Mouse (Mus musculus): Measurements from ENCODE around the gene Lamc1.
"Not testable (repeated sequence)": the region's sequence is repeated elsewhere in the genome, so short reads cannot be mapped to it uniquely, and the experiment has no call there.

Gene Lamc1

DNA sequence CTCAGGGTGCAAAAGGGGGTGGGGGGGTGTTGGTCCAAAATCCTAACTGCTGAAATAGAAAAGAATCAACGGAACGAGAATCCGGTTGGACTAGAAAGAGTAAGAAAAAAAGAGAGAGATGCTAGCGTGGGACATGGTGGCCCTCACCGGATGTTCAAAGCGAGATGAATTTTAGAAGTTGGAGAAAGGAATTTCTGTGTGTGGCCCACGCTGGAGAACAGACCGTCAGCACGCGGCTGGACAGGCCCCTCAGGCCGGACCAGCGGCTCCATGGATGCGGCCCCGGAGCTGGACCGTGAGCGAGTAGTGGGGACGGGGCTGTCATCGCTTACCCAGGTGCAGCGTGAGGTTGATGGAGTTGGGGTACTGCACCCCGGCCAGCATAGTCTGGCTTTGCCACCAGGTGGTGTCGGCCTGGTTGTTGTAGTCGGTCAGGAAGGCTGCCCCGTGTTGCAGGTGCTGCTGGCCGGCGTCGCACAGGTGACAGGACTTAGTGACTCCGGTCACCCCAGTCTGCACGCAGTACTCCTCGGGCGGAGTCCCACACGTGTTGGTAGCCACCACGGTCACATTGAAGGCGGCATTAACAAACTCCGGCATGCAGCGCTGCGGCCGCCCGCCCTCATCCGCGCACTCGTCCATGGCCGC, 666 bp downstream of the Lamc1 start:
- DNase-seq (ENCODE audit: low spot score in 2 of 2), result peak in 1 of 2 experiments; percentile 30

DNA sequence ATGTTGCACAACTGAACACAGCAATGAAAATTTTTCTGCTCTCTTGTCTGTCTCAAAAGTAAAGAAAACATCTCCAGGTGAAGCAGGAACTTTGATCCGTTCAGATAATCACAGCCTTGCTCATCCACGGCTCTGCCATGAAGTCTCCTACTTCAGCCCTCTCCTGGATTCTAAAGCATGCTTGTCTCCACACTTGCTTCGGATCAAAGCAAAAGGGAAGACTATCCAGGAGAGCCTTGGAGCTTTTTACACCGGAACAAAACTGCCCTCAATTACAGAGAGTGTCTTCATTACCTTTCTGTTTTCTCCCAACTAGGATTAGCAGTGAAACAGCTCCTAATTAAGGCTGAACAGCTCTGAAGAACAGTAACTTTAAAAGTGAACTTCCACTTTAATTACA, 1.4 kb downstream of the Lamc1 start:
- no peak for DNase-seq (ENCODE audit: low spot score in 2 of 2)

DNA sequence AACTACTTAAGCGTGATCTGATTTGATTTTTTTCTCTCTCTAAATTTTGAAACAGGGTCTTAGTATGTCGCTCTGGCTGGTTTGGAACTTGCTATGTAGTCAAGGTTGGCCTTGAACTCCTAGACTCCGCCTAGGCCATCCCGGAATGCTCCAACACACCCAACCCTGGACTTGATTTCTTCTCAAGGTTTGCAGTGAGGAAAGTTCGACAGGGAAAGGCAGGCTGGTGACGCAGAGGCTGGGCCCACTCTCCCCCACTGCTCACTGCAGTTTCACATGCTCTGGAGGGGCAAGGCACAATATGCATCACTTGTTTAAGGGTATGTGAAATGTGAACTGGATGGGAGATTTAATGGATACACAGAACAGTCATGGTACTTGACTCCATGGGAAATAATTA, 3.3 kb downstream of the Lamc1 start:
- no peak for DNase-seq (ENCODE audit: low spot score in 2 of 2)

DNA sequence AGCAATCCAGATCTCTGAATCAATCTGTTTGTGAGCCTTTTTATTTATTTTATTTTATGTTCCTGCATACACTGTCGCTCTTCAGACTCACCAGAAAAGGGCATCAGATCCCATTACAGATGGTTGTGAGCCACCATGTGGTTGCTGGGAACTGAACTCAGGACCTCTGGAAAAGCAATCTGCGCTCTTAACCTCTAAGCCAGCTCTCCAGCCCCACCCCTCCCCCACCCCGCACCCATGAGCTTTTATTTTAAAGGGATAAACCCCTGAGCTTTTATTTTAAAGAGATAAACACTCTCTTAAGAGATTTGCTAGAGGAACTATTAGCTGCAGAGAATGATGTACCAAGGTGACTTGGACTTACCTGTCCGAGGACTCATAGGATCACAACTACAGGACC, 5.5 kb downstream of the Lamc1 start:
- no peak for DNase-seq (ENCODE audit: low spot score in 2 of 2)

DNA sequence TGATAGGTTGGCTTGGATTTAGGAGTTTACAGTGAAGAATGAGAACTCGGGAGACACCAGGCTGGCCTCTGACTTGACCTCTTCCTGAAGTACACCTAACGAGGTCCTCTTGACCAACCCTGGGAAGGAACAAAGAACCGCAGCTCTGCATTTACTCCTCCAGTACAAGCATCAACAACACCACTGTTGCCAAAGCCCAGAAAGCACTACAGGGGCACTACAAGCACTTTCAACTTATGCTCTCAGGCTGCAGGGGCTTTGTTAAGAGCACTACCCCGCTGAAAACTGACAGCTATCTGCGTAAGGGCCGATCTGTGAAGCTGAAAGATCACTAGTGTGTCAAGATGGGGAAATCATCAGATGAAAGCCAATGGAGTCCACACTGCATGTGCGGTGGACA, 6.4 kb downstream of the Lamc1 start:
- DNase-seq (ENCODE audit: low spot score in 2 of 2), result no peak

DNA sequence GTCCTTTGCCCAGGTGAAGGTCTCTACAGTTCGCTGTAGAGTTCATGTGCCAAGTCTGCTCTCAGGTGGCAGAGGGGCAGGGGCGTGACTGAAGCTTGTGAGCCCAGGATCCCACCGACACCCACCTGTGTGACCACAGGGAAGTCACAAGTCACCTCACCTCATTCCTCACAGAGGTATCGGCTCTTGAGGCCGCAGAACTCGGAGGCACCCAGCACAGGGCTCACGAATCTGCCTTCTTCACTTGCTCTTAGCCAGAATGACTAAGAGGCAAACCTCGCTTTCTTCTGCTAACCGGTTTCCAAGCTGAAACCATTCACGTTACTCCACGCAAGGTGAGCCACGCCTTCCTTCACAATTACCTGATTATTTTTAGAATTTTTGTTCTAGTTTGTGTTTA, 11.2 kb downstream of the Lamc1 start:
- no peak for DNase-seq (ENCODE audit: low spot score in 2 of 2)

DNA sequence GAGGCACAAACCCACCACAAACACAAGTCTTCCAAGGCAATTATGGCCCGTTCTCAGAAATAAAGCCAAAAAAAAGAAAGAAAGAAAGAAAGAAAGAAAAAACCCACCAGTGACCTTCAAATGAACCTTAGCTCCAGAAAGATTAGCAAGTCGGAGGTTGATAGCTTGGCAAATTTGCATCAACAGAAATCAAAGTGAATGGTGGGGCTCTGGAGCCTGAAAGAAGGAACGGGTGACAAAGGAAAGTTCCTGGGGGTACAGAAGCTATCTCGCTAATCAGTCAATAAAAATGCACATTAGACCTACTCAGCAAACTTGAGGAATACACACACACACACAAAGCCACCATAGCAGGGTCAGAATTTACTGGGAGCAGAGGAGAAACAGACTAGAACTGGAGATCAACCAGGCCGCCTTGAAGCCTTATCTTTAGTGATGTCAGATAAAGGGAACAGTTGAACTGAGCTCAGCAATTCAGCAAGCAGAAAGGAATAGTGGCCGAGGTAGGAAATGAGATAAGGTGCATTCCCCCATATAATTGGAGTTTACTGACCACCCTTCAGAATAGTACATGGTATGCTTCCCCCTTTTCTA, 11.9 kb downstream of the Lamc1 start:
- DNase-seq (ENCODE audit: low spot score in 2 of 2), result no peak

DNA sequence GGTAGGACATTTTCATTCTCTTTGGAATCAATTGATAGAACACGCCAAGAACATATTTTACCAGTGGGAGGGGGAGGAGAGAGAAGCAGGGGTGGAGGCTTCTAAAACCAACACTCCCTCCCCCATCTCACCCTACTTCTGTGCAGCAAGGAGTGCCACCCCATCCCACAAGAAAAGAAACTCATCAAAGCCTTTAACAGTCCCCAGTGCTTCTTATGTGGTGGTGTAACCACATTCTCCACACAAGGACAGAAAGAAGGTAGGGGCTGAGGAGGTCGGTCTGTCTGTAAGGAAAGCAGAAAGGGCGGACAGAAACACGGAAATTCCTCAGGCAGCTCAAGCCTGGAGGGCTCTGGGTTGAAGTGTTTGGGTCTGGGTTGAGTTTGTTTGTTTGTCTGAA, 12.5 kb downstream of the Lamc1 start:
- DNase-seq (ENCODE audit: low spot score in 2 of 2), result no peak

DNA sequence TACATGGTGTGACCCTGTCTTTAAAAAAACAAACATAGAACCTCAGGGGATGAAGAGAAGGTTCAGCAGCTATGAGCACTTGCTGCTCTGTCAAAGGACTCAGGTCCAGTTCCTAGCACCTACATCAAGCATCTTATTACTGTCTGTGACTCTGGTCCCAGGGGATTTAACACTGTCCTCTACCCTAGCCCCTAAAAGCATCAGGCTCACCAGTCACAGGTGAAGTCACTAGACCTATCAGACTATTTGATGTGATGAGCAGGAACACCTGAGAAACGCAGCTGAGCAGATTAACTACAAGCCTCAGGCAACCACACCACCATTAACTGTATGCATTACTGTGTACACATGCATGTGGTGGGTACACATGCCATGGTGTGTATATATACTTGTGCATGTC, 13.8 kb downstream of the Lamc1 start:
- no peak for DNase-seq (ENCODE audit: low spot score in 2 of 2)

DNA sequence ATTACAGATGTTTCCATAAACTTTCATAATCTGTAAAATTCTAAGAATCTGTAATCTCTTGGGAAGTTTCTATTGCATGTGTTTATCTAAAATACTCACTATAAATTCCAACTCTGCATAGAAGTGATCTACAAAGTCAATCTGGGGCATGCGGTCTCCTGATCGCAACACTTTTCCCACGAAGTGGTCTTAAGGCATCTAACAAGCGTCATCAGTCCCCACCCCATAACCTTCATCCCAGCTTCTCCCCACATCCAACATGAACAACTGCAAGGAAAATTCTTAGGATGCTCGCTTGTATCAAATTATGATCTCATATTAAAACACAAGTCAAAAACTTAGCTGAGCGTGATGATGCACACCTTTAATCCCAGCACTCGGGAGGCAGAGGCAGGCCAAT, 14.3 kb downstream of the Lamc1 start:
- DNase-seq (ENCODE audit: low spot score in 2 of 2), result no peak

DNA sequence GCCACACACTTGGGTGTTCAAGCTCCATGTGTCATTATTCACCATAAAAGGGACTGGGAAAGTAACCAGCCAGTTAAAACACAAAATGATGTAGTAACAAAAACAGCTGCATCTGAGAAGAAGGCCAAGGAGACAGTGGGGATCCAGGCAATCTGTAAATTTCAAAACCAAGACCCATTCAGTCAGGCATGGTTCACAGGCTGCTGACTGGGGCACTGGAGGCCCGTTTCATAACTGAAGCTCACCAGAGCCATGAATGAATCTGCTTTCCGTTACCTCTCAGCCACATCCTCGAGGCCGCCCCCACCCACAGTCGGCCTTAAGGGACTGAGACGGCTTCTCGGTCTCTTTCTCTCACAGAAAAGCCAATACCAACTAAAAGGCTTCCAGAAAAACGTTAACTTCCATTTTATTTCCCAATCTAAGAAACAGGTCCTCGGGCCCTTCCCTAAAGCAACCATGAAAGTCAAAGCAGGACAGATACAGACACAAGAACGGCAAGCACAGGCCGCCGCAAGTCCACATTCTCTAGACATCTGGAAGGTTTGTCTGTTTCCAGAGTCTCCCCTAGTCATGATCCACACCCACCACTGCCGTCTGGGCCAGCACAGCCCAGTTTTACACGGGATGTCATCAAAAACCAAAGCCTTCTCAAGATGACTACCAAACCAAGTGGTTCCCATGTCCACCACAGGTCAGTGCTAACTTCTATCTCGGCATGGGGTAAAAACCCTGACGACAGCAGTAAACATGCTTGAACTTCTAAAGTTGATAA, 14.9 kb downstream of the Lamc1 start:
- no peak for DNase-seq (ENCODE audit: low spot score in 2 of 2)

DNA sequence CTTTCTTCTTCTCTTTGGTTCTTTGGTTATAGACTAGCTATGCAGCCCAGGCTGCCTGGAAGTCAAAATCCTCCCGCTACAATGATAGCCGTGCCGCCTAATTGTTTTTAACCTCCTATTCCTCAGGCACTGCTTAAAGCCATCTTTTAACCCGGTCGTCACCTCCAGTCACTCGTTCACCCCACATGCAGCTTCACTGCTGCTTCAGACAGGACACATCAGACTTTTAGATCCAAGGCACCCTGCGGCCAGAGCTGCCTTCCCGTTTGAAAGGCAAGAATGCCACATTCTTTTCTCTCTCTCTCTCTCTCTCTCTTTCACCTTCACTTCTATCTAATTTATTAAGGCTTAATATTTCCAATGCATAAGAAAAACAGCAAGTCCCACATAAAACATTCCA, 15.6 kb downstream of the Lamc1 start:
- no peak for DNase-seq (ENCODE audit: low spot score in 2 of 2)

DNA sequence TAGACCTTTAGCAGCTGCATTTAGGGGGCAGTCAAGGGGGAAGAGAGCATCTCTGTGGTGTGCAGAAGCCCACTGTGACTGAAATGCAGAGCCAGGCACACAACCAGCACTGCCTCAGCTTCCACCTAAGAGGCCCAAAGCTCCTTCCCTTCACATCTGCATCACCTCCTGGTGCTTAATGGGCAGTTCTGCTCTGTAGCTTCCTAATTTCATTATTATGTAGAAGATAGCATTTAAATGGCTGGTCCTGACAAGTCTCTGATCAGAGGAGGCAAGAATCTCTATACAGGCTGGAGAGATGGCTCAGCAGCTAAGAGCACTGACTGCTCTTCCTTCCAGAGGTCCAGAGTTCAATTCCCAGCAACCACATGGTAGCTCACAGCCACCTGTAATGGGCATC, 16.3 kb downstream of the Lamc1 start:
- DNase-seq (ENCODE audit: low spot score in 2 of 2), result no peak

DNA sequence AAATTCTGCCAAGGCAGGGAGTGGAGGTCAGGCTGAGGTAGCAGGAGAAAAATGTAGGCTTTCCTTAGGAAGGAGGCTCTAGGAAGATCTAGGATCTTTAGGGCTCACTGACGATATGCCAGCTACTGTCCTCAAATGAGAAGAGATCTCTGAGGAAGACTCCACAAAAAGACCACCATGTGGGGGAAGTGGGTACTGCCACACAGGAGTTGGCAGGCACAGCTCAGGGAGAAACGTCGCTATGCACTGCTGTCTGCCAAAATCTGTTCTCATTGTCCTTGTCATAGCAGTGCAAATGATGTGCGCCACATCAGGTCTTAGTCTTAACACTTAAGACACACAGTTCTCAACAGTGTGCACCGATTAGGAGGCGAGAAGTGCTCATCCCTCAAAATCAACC, 17.5 kb downstream of the Lamc1 start:
- DNase-seq (ENCODE audit: low spot score in 2 of 2), result no peak

DNA sequence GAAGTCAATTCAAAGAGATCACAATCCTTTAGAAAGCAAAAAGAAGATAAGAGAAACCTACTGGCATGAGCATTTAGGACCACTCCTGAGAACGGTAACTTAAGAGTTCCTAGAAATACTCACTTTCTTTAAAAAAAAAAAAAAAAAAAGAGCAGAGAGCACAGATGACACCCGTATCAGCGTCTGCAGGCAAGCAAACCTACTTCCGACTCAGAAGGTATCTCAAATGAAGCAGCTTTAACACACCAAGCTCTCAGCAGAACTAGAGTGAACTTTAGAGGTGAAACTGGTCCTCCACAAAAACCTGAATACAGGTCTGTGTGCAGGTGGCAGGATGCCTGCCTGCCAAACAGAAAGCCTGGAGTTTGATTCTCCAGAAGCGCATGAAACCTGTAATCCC, 19.6 kb downstream of the Lamc1 start:
- DNase-seq (ENCODE audit: low spot score in 2 of 2), result no peak

DNA sequence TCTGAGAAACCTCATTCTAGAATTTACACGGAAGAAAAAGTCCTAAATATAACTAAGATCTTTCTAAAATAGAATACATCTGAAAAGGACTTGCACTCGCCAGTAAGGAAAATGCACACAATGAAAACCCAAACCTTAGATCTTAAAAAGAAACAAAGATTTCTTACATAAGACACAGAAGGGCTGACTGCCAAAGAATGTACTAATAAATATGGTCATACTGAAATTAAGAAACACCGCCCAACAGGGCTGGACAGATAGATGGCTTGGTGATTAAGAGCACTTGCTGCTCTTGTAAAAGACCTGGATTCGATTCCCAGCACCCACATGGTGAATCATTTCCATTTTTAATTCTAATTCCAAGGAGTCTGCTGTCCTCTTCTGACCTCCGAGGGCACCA, 22.4 kb downstream of the Lamc1 start:
- DNase-seq (ENCODE audit: low spot score in 2 of 2), result no peak

DNA sequence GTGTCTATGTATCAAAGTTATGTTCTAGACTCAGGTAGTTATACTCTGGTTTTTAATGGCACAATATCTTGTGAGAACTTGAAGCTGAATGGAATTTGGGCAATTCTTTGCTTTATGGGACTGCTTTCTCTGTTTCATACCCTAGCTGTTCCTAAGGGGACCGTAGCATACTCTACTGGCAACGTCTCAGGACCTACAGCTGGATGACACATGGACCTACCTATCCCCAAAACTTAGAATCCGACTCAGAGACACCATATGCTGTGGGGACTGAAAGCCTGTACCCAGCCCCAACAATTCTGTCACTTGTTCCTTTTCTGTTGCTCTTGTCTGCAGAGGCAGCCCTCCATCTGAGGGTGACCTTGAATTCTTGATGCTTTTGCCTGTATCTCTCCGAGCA, 23.3 kb downstream of the Lamc1 start:
- no peak for DNase-seq (ENCODE audit: low spot score in 2 of 2)

DNA sequence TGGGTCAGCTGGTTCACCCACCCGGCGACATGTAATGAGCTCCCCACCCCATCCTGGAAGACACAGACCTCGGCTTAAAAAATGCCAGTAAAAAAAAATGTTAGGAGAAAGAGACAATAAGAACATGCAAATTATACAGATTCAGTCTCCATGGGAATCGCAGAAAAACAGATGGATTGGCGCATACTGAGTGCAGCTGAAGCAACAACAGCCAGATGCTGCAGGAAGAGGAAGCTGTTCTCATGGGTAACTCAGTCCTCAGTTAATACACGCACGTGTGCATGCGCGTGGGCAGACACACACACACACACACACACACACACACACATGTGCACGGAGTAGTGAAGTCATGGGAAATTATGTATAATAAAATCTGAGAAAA, 23.7 kb downstream of the Lamc1 start:
- DNase-seq (ENCODE audit: low spot score in 2 of 2), result peak in 1 of 2 experiments; percentile 59

DNA sequence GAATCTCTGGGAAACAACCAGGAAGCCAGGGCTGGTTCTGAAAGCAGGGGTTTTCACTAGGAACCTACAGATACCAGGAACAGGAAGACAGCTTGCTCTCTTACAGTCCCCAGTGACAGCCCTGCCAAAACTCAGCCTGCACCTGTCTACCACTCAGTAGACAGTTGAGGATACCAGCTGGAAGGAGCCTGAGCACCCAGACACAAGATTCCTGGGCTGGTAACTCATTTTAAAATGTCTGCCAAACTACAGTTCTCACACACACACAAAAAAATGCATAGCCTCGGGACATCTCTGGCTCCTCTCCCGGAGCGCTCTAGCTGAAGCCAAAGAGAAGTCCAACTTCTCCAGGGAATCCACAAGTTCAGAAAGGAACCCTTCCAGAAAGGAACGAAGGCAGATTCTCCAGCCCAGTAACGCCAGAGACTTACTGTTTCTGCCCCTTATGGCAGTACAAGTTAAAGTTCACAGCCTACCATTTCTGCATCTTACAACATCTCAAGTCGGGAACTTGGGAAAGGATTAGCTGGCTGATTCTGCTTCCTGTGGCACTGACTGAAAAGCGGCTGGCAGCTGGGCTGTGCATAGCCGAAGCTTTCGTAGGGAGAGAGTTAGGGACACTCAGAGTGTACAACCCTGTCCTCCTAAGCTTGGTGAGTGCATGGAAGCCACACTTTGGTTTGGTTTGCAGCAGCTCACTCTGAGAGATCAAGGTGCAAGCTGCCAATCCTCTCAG, 24.2 kb downstream of the Lamc1 start:
- peak; percentile 43 to 72 for DNase-seq (ENCODE audit: low spot score in 2 of 2)

DNA sequence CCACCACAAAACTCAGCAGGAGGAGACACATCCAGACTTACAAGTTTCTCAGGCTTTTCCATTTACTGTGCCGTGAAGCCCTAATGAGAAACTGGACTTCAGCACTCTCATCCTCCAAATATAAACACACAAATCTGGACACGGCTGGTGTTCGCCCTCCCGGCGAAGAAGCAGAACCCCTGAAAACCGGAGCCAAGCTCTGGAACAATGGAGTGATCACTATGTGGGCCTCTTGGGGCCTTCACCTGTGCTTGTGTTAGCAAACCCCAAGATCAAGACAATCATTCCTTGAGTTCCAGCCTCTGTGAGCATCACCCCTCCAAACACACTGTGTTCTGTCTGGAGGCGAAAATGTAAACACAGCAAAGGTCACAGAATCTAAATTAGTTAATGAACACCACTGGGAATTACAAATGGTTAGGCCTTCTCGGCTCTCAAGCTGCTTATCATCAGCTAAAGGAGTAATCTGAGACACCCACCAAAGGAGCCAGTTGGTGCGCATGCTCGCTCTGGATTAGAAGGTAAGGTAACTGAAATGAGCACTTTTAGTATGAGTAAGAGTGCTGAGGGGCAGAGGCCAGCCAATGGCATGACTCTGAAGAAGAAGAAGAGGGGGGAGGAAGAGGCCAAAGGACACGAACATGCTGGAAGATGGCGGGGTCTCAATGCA, 24.9 kb downstream of the Lamc1 start:
- DNase-seq (ENCODE audit: low spot score in 2 of 2), result no peak

DNA sequence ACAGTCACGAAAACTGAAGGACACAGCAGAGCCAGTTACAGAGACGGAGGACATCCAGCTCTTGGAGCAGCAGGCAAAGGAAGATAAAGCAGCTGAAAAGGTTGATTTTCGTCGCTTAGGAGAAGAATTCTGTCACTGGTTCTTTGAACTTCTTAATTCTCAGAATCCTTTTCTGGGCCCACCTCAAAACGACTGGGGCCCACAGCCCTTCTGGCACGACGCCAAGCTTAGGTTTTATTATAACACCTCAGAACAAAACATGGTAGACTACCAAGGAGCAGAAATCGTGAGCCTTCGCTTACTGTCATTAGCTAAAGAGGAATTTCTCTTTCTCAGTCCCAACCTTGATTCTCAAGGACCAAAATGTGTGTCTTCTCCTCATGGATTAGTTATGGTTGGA, 26.9 kb downstream of the Lamc1 start:
- not testable (repeated sequence) for DNase-seq (ENCODE audit: low spot score in 2 of 2)

DNA sequence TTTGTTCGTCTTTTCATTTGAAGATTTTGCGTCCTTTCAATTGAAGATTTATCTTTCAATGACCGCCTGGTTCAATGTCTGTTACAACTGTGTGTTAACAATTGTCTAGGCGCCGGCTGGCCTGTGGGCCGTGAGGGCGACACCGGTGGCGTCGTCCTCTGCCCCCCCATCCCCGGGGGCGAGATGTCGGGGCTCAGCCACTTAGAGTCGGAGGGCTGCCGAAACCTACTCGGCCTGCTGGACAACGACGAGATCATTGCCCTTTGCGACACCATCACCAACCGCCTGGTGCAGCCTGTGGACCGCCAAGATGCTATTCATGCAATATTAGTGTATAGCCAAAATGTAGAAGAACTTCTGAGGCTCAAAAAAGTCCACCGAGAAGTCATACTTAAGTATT, 27.3 kb downstream of the Lamc1 start:
- DNase-seq (ENCODE audit: low spot score in 2 of 2), result not testable (repeated sequence)
